Mouse (Mus musculus) heart, postnatal 10 days (tissue): ENCODE results near the gene Fxyd2. TPM values are rescaled to one million over a fixed set of nuclear protein-coding genes. Genes with fewer than 3 reads are reported as not detected.

Source experiments
- DNase-seq, 2 experiments: peaks; one replicate each; pipeline ENCODE4 v3.0.0; 2021
- intact Hi-C: fragments of 180-260 bp; cut with DNase I; formaldehyde crosslinking; loops from one replicate; pipeline ENCODE4 v1.15.1; 2025
- total RNA-seq, 2 experiments: library from RNA; stranded (reverse); gene quantifications; 2 replicates each; pipeline ENCODE4 v1.2.3; 2021

Fxyd2 gene
- total RNA-seq, 2 experiments from 2014 or later = 0.60 to 0.92 TPM

- intact Hi-C loops = no loop called here
- DNase-seq = no peak
Observed at GRCm38 (mm10) chr9:45389596-45389995, 9.9 kb upstream of the Fxyd2 start.

- intact Hi-C loops = no loop called here
- DNase-seq = no peak
Observed at GRCm38 (mm10) chr9:45391299-45391698, 8.2 kb upstream of the Fxyd2 start.

GRCm38 (mm10) chr9:45395218-45395617, 4.3 kb upstream of the Fxyd2 start:
- DNase-seq = no peak
- intact Hi-C loops = no loop called here

GRCm38 (mm10) chr9:45395796-45396195, 3.7 kb upstream of the Fxyd2 start:
- no peak for DNase-seq
- intact Hi-C loops = no loop called here

- intact Hi-C loops = no loop called here
- DNase-seq = no peak
Observed at GRCm38 (mm10) chr9:45398336-45398735, 1.1 kb upstream of the Fxyd2 start.

- no peak for DNase-seq
- intact Hi-C loops = no loop called here
Observed at GRCm38 (mm10) chr9:45401851-45402250, 2.4 kb downstream of the Fxyd2 start.

GRCm38 (mm10) chr9:45402957-45403356, 3.5 kb downstream of the Fxyd2 start:
- intact Hi-C loops = no loop called here
- no peak for DNase-seq

GRCm38 (mm10) chr9:45405694-45406093, 6.2 kb downstream of the Fxyd2 start:
- intact Hi-C loops = no loop called here
- no peak for DNase-seq

GRCm38 (mm10) chr9:45406808-45407207, 7.3 kb downstream of the Fxyd2 start:
- no peak for DNase-seq

GRCm38 (mm10) chr9:45407706-45408675, 8.5 kb downstream of the Fxyd2 start:
- peak; percentile 76 to 87 for DNase-seq
- intact Hi-C loops = loop anchor here (1.0 kb wide), 2 partner anchors 108 to 187 kb away; no protein-coding TSS in a partner anchor

More at GRCm38 (mm10) chr9:45406808-45407207, 7.3 kb downstream of the Fxyd2 start:
- intact Hi-C loops = no loop called here

GRCm38 (mm10) chr9:45410193-45410592, 10.7 kb downstream of the Fxyd2 start:
- no peak for DNase-seq
- intact Hi-C loops = no loop called here

- no peak for DNase-seq
- intact Hi-C loops = no loop called here
Observed at GRCm38 (mm10) chr9:45410614-45411013, 11.1 kb downstream of the Fxyd2 start.

GRCm38 (mm10) chr9:45411111-45411510, 11.6 kb downstream of the Fxyd2 start:
- intact Hi-C loops = no loop called here
- no peak for DNase-seq

GRCm38 (mm10) chr9:45411803-45412202, 12.3 kb downstream of the Fxyd2 start:
- peak; percentile 55 to 63 for DNase-seq
- intact Hi-C loops = loop anchor here (2.0 kb wide), 1 partner anchor 343 kb away; no protein-coding TSS in a partner anchor

- peak; percentile 88 to 94 for DNase-seq
- intact Hi-C loops = loop anchor here (2.0 kb wide), 1 partner anchor 343 kb away; no protein-coding TSS in a partner anchor
Observed at GRCm38 (mm10) chr9:45412287-45412686, 12.8 kb downstream of the Fxyd2 start.

GRCm38 (mm10) chr9:45412700-45413477, 13.4 kb downstream of the Fxyd2 start:
- intact Hi-C loops = loop anchor here (2.0 kb wide), 1 partner anchor 342 kb away; no protein-coding TSS in a partner anchor
- DNase-seq = no peak

- peak in 1 of 2 experiments; percentile 39 for DNase-seq
- intact Hi-C loops = loop anchor here (2.0 kb wide), 1 partner anchor 341 kb away; no protein-coding TSS in a partner anchor
Observed at GRCm38 (mm10) chr9:45413478-45414140, 14.1 kb downstream of the Fxyd2 start.

GRCm38 (mm10) chr9:45415912-45416311, 16.4 kb downstream of the Fxyd2 start:
- DNase-seq = peak; percentile 52 to 73
- intact Hi-C loops = loop anchor here (5.0 kb wide), 1 partner anchor 181 kb away; no protein-coding TSS in a partner anchor

- peak; percentile 48 to 64 for DNase-seq
- intact Hi-C loops = loop anchor here (5.0 kb wide), 1 partner anchor 180 kb away; no protein-coding TSS in a partner anchor
Observed at GRCm38 (mm10) chr9:45417245-45417644, 17.8 kb downstream of the Fxyd2 start.

GRCm38 (mm10) chr9:45418252-45418651, 18.8 kb downstream of the Fxyd2 start:
- no peak for DNase-seq
- intact Hi-C loops = loop anchor here (5.0 kb wide), 1 partner anchor 179 kb away; no protein-coding TSS in a partner anchor
